Mouse (Mus musculus) liver, embryonic 14.5 days (tissue): ENCODE measurements around the gene Lrrc41. TPM values are rescaled to one million over a fixed set of nuclear protein-coding genes. Genes with fewer than 3 reads are reported as not detected.

Source experiments
- ATAC-seq: fragments of 200-750 bp; cut with Nextera tagmentation; 2 replicates; pipeline ENCODE4 v1.8.0; 2017; ENCODE audit warnings: moderate number of reproducible peaks, mild to moderate bottlenecking, moderate library complexity; ENCODE audit not compliant: insufficient read depth
- DNase-seq, 3 experiments: peaks; one replicate each; pipeline ENCODE4 v3.0.0-alpha.2; 2012 to 2013; ENCODE audit warnings: low read depth in 3 of 3, low spot score in 3 of 3
- H3K27ac ChIP-seq: fragments of 300-500 bp; sonication (generic); 2 replicates; pipeline ENCODE4 v1.5.1; 2014; ENCODE audit warnings: moderate library complexity, mild to moderate bottlenecking, control low read depth, inconsistent platforms
- H3K27me3 ChIP-seq: fragments of 300-500 bp; sonication (generic); 2 replicates; pipeline ENCODE4 v1.6.1; 2014; ENCODE audit warnings: mild to moderate bottlenecking, low read length, moderate library complexity; ENCODE audit not compliant: control insufficient read depth, insufficient read depth
- H3K36me3 ChIP-seq: fragments of 300-500 bp; sonication (generic); replicated peaks from 2 replicates; pipeline ENCODE4 v1.6.1; 2014; ENCODE audit warnings: low read depth; ENCODE audit not compliant: control insufficient read depth, insufficient read depth
- H3K4me1 ChIP-seq, 2 experiments: fragments of 200-500 bp in 1 of 2; fragments of 300-500 bp in 1 of 2; sonication (generic) in 1 of 2; replicated peaks; 2 replicates each; pipeline ENCODE4 v1.6.1; 2012 to 2014; ENCODE audit warnings: antibody characterized with exemption in 1 of 2, inconsistent platforms in 1 of 2, low read length in 1 of 2; ENCODE audit not compliant: control insufficient read depth in 2 of 2, insufficient read depth in 2 of 2
- H3K4me2 ChIP-seq: fragments of 300-500 bp; sonication (generic); 2 replicates; pipeline ENCODE4 v1.6.1; 2014; ENCODE audit warnings: low read depth, mild to moderate bottlenecking, control low read depth, moderate library complexity
- H3K4me3 ChIP-seq, 2 experiments: fragments of 200-500 bp in 1 of 2; fragments of 300-500 bp in 1 of 2; sonication (generic) in 1 of 2; 2 replicates each; pipeline ENCODE4 v1.5.1; 2012 to 2014; ENCODE audit warnings: low read depth in 2 of 2, low read length in 2 of 2, mild to moderate bottlenecking in 2 of 2, control low read depth in 1 of 2, inconsistent platforms in 1 of 2, moderate library complexity in 1 of 2; ENCODE audit not compliant: insufficient read depth in 1 of 2
- H3K9ac ChIP-seq: fragments of 300-500 bp; sonication (generic); replicated peaks from 2 replicates; pipeline ENCODE4 v1.6.1; 2014; ENCODE audit warnings: mild to moderate bottlenecking, control low read depth, moderate library complexity
- H3K9me3 ChIP-seq: fragments of 300-500 bp; sonication (generic); 2 replicates; pipeline ENCODE4 v1.6.1; 2016; ENCODE audit warnings: low read length, mixed read lengths; ENCODE audit not compliant: control insufficient read depth
- CTCF ChIP-seq: IDR thresholded peaks from 2 replicates; pipeline ENCODE4 v1.5.1; 2016; ENCODE audit warnings: antibody characterized with exemption, low read depth, control low read depth
- EP300 ChIP-seq: IDR thresholded peaks from 2 replicates; pipeline ENCODE4 v1.6.1; 2016; ENCODE audit warnings: antibody characterized with exemption, low read depth
- WGBS: fragments of 180-500 bp; shearing (Covaris S2); extraction: QIAGEN DNeasy Blood & Tissue Kit; methylation state at CpG from one replicate; pipeline ENCODE4 v1.1.7; 2014; ENCODE audit not compliant: insufficient replicate concordance; 5-methylcytosine and 5-hydroxymethylcytosine counted together
- polyA plus RNA-seq, 2 experiments: library from polyadenylated mRNA; depleted of rRNA in 1 of 2; stranded (reverse) in 1 of 2; unstranded in 1 of 2; fragments of >200 nt; fragmentation: Nextera tagmentation in 1 of 2; extraction: Ambion mirVana in 1 of 2; gene quantifications; 2 replicates each; pipeline versions ENCODE4 v1.2.1 to v1.2.3; 2012 to 2014

Gene Lrrc41
- polyA plus RNA-seq, 2 experiments = 13.4 to 24.1 TPM

DNA sequence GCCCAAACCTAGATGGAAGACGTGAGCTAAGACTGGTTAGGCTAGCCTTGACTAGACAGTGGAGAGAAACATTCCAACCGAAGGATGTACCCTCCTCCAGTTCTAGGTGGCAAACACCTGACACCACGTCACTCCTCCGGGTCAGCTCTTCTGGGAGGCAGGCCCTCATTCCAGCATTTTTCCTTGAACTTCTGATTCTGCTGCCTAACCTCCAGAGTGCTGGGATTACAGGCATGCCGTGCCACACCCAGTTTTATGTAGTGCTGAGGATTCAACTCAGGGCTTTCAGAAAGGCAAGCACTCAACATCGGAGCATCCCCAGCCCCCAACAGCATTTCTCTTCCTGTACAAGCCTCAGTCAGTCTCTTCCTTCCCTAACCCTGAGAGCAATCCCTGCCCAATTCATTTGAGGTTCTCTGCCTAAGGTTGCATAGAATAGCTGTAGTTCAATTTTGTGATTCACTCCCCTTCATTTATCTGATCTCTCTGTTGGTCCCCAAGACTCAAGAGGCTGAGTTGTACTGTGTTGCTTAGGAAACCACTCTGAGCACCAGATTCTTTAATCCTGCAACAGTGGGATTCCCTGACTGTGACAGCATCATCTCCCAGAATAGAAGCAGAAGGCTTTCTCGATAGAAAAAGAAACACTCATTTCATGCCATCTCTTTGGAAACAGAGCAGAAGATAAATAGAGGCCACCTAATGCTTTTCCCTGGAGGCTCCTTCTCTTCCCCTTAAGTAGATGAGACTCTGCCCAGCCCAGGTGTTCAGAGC lies 65.9 kb downstream of the Lrrc41 start:
- DNase-seq = no peak
- Histone ChIP-seq H3K9ac (no peak overlapping the region), H3K4me2 (no peak overlapping the region), H3K27ac (no peak overlapping the region), H3K9me3 (no peaks in the 10 kb centered on the region), H3K4me3 (no peak overlapping the region), H3K4me1 (no peaks in the 10 kb centered on the region; a peak in 1 of 4 replicates), H3K27me3 (peaks cover 23% of the 10 kb centered on the region), H3K36me3 (no peaks in the 10 kb centered on the region)
- ATAC-seq = no peak
- WGBS = 57% methylated on average over 7 of the region's 7 CpGs
- TF ChIP-seq CTCF (no peak), EP300 (no peak)

DNA sequence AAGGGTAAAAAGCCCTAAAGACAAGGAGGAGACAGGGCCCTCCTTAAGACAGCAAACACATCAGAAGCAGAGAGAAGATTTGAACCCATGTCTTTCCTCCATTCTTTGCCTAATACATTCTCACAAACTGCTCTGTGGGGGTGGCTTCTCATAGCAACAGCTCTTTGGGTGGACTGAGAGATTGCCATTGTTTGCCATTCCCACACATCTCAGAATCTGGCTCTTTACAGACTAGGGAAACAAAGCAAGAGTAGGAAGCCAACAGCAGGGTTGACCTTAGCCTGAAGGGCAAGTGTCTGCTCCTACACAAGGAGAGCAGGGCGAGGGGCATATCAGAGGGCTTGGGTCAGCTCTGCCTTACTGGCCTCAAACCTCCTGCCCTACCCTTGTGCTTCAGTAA lies 66.7 kb downstream of the Lrrc41 start:
- H3K27me3 ChIP-seq = peaks cover 23% of the 10 kb centered on the region
- TF ChIP-seq EP300 (no peak), CTCF (no peak)
- H3K9ac ChIP-seq = no peak overlapping the region
- H3K4me3 ChIP-seq = no peak overlapping the region
- H3K36me3 ChIP-seq = no peaks in the 10 kb centered on the region
- no peaks in the 10 kb centered on the region for H3K9me3 ChIP-seq
- 46% methylated on average over 1 of the region's 1 CpGs for WGBS
- no peak overlapping the region for H3K4me2 ChIP-seq
- H3K27ac ChIP-seq = no peak overlapping the region
- DNase-seq = no peak
- no peaks in the 10 kb centered on the region; a peak in 1 of 4 replicates for H3K4me1 ChIP-seq
- ATAC-seq = no peak

DNA sequence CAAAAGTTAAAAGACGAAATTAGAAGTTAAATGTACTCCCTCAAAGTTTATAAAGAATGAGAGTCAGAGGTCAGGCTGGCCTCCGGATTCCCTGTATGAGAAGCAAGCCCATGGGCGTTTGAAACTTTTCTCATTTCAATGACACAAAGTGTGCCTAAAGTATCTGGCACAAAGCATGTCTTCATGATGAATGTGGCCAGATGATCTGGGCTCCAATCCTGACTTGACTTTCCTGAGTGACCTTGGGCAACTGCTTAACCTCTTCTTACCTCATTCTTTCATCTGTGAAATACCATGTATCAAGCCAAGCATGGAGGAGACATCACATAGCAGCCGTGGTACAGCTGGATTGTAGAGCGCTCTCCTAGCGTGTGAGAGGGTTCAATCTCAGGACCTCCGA lies 67.2 kb downstream of the Lrrc41 start:
- WGBS = 64% methylated on average over 7 of the region's 7 CpGs
- no peak for ATAC-seq
- H3K27ac ChIP-seq = no peak overlapping the region

DNA sequence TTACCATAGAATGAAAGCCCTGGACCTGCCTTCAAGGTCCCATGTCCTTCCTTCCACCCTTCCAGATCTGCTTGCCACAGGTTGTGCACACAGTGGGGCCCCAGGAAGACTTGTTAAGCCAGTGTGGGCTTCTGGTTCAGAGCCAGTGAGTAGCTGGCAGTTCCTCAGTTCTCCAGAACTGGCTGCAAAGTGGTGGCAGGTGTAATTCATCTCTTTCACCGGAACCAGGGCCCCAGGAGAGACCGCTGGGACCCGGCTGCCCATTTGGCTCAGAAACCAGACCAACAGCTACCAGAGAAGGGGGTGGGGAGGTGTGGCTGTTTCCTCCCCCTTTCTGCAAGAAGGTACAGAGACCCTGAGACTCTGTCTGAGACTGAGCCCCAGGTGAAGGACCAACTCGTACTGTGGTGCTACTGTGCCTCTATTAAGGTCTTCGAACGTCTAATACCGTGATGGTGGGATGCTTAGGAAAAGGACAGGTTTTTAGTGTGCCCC lies 68.3 kb downstream of the Lrrc41 start:
- DNase-seq = no peak
- ATAC-seq = no peak
- WGBS = 16% methylated on average over 7 of the region's 7 CpGs
- H3K4me2 ChIP-seq = peak overlapping the region; percentile 52
- peaks cover 23% of the 10 kb centered on the region for H3K27me3 ChIP-seq
- H3K4me1 ChIP-seq = no peaks in the 10 kb centered on the region
- TF ChIP-seq EP300 (no peak), CTCF (no peak)
- no peak overlapping the region for H3K4me3 ChIP-seq
- H3K9me3 ChIP-seq = no peaks in the 10 kb centered on the region
- H3K9ac ChIP-seq = no peak overlapping the region
- H3K36me3 ChIP-seq = no peaks in the 10 kb centered on the region
- H3K27ac ChIP-seq = no peak overlapping the region

More for the DNA sequence above, 67.2 kb downstream of the Lrrc41 start:
- Histone ChIP-seq H3K4me3 (no peak overlapping the region), H3K4me1 (no peaks in the 10 kb centered on the region; a peak in 1 of 4 replicates), H3K4me2 (no peak overlapping the region), H3K36me3 (no peaks in the 10 kb centered on the region), H3K27me3 (peaks cover 23% of the 10 kb centered on the region), H3K9ac (no peak overlapping the region), H3K9me3 (no peaks in the 10 kb centered on the region)
- TF ChIP-seq CTCF = no peak
- TF ChIP-seq EP300 = no peak
- no peak for DNase-seq

DNA sequence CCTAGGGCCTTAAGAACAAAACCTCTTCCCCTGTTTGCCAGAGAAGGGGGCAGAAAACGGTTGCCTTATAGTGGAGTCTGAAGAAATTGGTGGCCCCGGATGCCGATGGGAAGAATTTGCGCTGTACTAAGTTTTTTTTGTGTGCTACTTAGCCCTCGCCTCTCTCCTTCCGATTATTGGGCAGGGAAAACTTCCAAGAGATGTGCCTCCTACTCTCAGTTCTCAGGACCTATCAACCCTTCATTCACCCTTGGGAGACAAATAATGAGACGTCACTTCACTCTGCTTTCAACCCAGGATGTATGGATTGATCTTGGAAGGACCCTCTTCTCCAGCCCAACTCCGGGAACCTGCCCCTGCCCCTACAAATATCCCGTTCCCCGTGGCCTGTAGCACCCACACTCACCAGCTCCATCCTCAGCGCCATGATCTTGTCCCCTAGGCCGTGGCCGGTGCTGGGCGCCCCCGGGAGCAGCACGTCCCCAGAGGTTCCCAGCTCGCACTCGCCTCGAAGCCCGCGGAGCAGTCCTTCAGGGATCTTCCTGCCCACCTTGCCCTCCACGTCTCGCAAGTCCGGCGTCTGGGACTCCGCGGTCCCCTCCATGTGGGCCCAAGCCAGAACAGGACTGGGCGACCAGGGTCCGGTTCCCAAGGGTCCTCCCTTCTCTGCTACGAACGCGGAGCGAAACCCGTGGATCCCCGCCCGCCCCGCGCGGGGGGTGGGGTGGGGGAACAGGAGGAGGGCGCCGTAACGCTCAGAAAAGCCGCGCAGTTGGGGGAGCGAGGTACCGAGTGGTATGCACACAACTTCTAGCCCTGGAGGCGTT lies 69.0 kb downstream of the Lrrc41 start:
- Histone ChIP-seq H3K36me3 (no peaks in the 10 kb centered on the region), H3K27ac (no peak overlapping the region), H3K4me2 (peak overlapping the region; percentile 52), H3K9ac (no peak overlapping the region), H3K27me3 (peaks cover 23% of the 10 kb centered on the region), H3K4me3 (peak overlapping the region; percentile 45 to 51), H3K9me3 (no peaks in the 10 kb centered on the region), H3K4me1 (no peaks in the 10 kb centered on the region)
- ATAC-seq = no peak
- no peak for TF ChIP-seq EP300
- no peak for TF ChIP-seq CTCF
- no peak for DNase-seq
- WGBS = 2% methylated on average over 47 of the region's 47 CpGs

Other genes starting within 250 kb of the Lrrc41 start
- gene Mob3c, start 247.2 kb upstream of the Lrrc41 start, polyA plus RNA-seq (2012; rRNA removed) = 3.6 and 5.6 TPM in 2 replicates
- gene Mob3c, start 247.2 kb upstream of the Lrrc41 start, polyA plus RNA-seq (2014; fragmentation: Nextera tagmentation; extraction: Ambion mirVana) = 4.2 and 5.0 TPM in 2 replicates
- 29.1 and 34.8 TPM in 2 replicates for gene Mknk1, start 236.1 kb upstream of the Lrrc41 start, polyA plus RNA-seq (2012; rRNA removed)
- 21.3 and 24.7 TPM in 2 replicates for gene Mknk1, start 236.1 kb upstream of the Lrrc41 start, polyA plus RNA-seq (2014; fragmentation: Nextera tagmentation; extraction: Ambion mirVana)
- 0.01 TPM in 1 of 2 replicates, not detected in the other for gene Kncn, start 190.9 kb upstream of the Lrrc41 start, polyA plus RNA-seq (2012; rRNA removed)
- 0.05 TPM in 1 of 2 replicates, not detected in the other for gene Kncn, start 190.9 kb upstream of the Lrrc41 start, polyA plus RNA-seq (2014; fragmentation: Nextera tagmentation; extraction: Ambion mirVana)
- not detected in 2 replicates for gene 6430628N08Rik, start 184.6 kb upstream of the Lrrc41 start, polyA plus RNA-seq (2012; rRNA removed)
- gene 6430628N08Rik, start 184.6 kb upstream of the Lrrc41 start, polyA plus RNA-seq (2014; fragmentation: Nextera tagmentation; extraction: Ambion mirVana) = not detected in 2 replicates
- gene Dmbx1, start 135.3 kb upstream of the Lrrc41 start, polyA plus RNA-seq (2012; rRNA removed) = not detected in 2 replicates
- gene Dmbx1, start 135.3 kb upstream of the Lrrc41 start, polyA plus RNA-seq (2014; fragmentation: Nextera tagmentation; extraction: Ambion mirVana) = not detected in 2 replicates
- 4.0 and 4.1 TPM in 2 replicates for gene Faah, start 57.3 kb upstream of the Lrrc41 start, polyA plus RNA-seq (2012; rRNA removed)
- 3.8 and 5.4 TPM in 2 replicates for gene Faah, start 57.3 kb upstream of the Lrrc41 start, polyA plus RNA-seq (2014; fragmentation: Nextera tagmentation; extraction: Ambion mirVana)
- gene Nsun4, start 21.4 kb upstream of the Lrrc41 start, polyA plus RNA-seq (2012; rRNA removed) = 3.7 and 4.4 TPM in 2 replicates
- gene Nsun4, start 21.4 kb upstream of the Lrrc41 start, polyA plus RNA-seq (2014; fragmentation: Nextera tagmentation; extraction: Ambion mirVana) = 7.0 and 8.6 TPM in 2 replicates
- 181 and 298 TPM in 2 replicates for gene Uqcrh, start 198 bp upstream of the Lrrc41 start, polyA plus RNA-seq (2012; rRNA removed)
- 426 and 440 TPM in 2 replicates for gene Uqcrh, start 198 bp upstream of the Lrrc41 start, polyA plus RNA-seq (2014; fragmentation: Nextera tagmentation; extraction: Ambion mirVana)
- gene Rad54l, start 48.4 kb downstream of the Lrrc41 start, polyA plus RNA-seq (2012; rRNA removed) = 12.6 and 15.6 TPM in 2 replicates
- gene Rad54l, start 48.4 kb downstream of the Lrrc41 start, polyA plus RNA-seq (2014; fragmentation: Nextera tagmentation; extraction: Ambion mirVana) = 24.4 and 26.0 TPM in 2 replicates
- 7.5 and 8.8 TPM in 2 replicates for gene Pomgnt1, start 48.6 kb downstream of the Lrrc41 start, polyA plus RNA-seq (2012; rRNA removed)
- gene Pomgnt1, start 48.6 kb downstream of the Lrrc41 start, polyA plus RNA-seq (2014; fragmentation: Nextera tagmentation; extraction: Ambion mirVana) = 10.3 and 10.7 TPM in 2 replicates
- gene Lurap1, start 76.1 kb downstream of the Lrrc41 start, polyA plus RNA-seq (2012; rRNA removed) = 0.06 and 0.10 TPM in 2 replicates
- 0.10 and 0.18 TPM in 2 replicates for gene Lurap1, start 76.1 kb downstream of the Lrrc41 start, polyA plus RNA-seq (2014; fragmentation: Nextera tagmentation; extraction: Ambion mirVana)
- gene Tspan1, start 92.3 kb downstream of the Lrrc41 start, polyA plus RNA-seq (2012; rRNA removed) = 0.12 TPM in 1 of 2 replicates, not detected in the other
- gene Tspan1, start 92.3 kb downstream of the Lrrc41 start, polyA plus RNA-seq (2014; fragmentation: Nextera tagmentation; extraction: Ambion mirVana) = not detected in 2 replicates
- not detected in 2 replicates for gene 1700042G07Rik, start 98.1 kb downstream of the Lrrc41 start, polyA plus RNA-seq (2012; rRNA removed)
- not detected in 2 replicates for gene 1700042G07Rik, start 98.1 kb downstream of the Lrrc41 start, polyA plus RNA-seq (2014; fragmentation: Nextera tagmentation; extraction: Ambion mirVana)
- gene Gm49337, start 98.1 kb downstream of the Lrrc41 start, polyA plus RNA-seq (2012; rRNA removed) = not detected in 2 replicates
- gene Gm49337, start 98.1 kb downstream of the Lrrc41 start, polyA plus RNA-seq (2014; fragmentation: Nextera tagmentation; extraction: Ambion mirVana) = not detected in 2 replicates
- 0.77 and 0.89 TPM in 2 replicates for gene Pik3r3, start 146.3 kb downstream of the Lrrc41 start, polyA plus RNA-seq (2012; rRNA removed)
- 0.57 and 1.0 TPM in 2 replicates for gene Pik3r3, start 146.3 kb downstream of the Lrrc41 start, polyA plus RNA-seq (2014; fragmentation: Nextera tagmentation; extraction: Ambion mirVana)